Mouse (Mus musculus) C2C12 (cell line): Measurements from ENCODE around the gene Fam186b.

Experiments
- CEBPB ChIP-seq: IDR thresholded peaks from one replicate; pipeline ENCODE4 v1.6.1; 2011; ENCODE audit warnings: low read depth, mild to moderate bottlenecking, control low read depth, moderate library complexity
- CTCF ChIP-seq: IDR thresholded peaks from one replicate; pipeline ENCODE4 v1.5.1; 2011; ENCODE audit not compliant: control insufficient read depth, insufficient read depth, insufficient read length
- FOSL1 ChIP-seq: IDR thresholded peaks from one replicate; pipeline ENCODE4 v1.8.0; 2011; ENCODE audit warnings: mild to moderate bottlenecking, low read length; ENCODE audit not compliant: poor library complexity, insufficient read depth, severe bottlenecking
- MAX ChIP-seq: IDR thresholded peaks from one replicate; pipeline ENCODE4 v1.6.1; 2011; ENCODE audit warnings: mild to moderate bottlenecking, control low read depth
- MYOD1 ChIP-seq: IDR thresholded peaks from one replicate; pipeline ENCODE4 v1.6.1; 2011; ENCODE audit warnings: low read depth; ENCODE audit not compliant: control insufficient read depth, insufficient read length
- MYOG ChIP-seq: IDR thresholded peaks from one replicate; pipeline ENCODE4 v1.6.1; 2011; ENCODE audit not compliant: control insufficient read depth, insufficient read length; ENCODE audit errors: extremely low read depth
- USF1 ChIP-seq: IDR thresholded peaks from one replicate; pipeline ENCODE4 v1.6.1; 2011; ENCODE audit warnings: low read depth, mild to moderate bottlenecking, control low read depth, moderate library complexity

GRCm38 (mm10) chr15:99328011-99328410, 32.3 kb upstream of the Fam186b start:
- TF ChIP-seq CTCF (no peak), FOSL1 (no peak), USF1 (no peak), MYOD1 (no peak), MYOG (no peak), MAX (no peak), CEBPB (no peak)
